Mouse (Mus musculus) c-Kit-positive CD71-positive TER-119-positive erythroid progenitor cells, embryonic 14.5 days (primary cell): ENCODE measurements around the gene Olfr1349.
"Not testable (repeated sequence)": the region's sequence is repeated elsewhere in the genome, so short reads cannot be mapped to it uniquely, and the experiment has no call there.

ENCODE experiments used
- DNase-seq: peaks from one replicate; pipeline ENCODE4 v3.0.0-alpha.2; 2013; ENCODE audit warnings: low spot score

Gene Olfr1349

GRCm38 (mm10) chr7:6522850-6523249 lies at the start of gene Olfr1349:
Olfr1349 (minus strand) TSS chr7:6522950.
- no peak for DNase-seq

DNA sequence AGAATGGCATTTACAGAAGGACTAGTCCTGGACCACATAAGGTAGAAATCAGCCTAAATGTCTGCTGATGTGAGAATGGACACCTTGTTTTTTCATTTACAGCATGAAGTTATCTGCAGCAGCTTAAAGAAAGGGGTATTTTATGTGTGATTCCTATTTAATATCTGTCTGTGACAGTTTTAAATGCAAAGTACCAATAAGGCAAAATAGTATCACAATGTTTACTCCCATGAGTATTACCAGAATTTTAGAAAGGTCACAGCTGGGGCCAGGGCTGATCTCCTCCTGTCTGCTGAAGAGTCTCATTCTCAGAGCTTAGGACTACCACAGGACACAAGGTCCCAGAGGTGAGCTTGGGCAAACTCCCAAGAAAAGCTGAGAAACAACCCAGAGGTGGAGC lies 41.8 kb upstream of the Olfr1349 start, which contains the start of gene Olfr1350:
Gene Olfr1350, plus strand, starts transcription at position 301 of the 400 bp plus-strand sequence.
- DNase-seq = no peak

- peak; percentile 16 for DNase-seq
Measured at GRCm38 (mm10) chr7:6526141-6526540, 3.4 kb upstream of the Olfr1349 start.

GRCm38 (mm10) chr7:6525001-6525400 lies 2.3 kb upstream of the Olfr1349 start:
- no peak for DNase-seq

DNA sequence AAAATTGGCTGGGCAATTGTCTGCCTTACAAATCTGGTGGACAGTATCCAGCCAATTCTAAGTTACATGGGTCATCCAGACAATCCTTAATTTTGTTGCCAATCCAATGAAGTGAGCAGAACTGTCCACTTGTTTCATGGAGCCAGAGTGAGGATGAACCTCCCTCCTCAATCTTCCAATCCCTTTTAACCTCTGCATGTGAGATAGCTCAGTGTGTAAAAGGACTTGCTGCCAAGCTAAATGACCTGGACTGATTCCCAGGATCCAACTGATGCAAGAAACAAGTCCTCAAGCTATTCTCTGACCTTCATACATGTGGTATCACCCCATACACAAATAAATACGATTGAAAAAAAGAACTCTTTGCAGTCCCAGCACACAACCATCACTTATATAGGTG lies 1.1 kb downstream of the Olfr1349 start:
- no peak for DNase-seq

GRCm38 (mm10) chr7:6508648-6509047 lies 14.1 kb downstream of the Olfr1349 start, which contains the start of gene Olfr1348:
Olfr1348 (minus strand) TSS chr7:6508748.
- DNase-seq = no peak

GRCm38 (mm10) chr7:6499655-6500054 lies 23.1 kb downstream of the Olfr1349 start, which contains the start of gene Olfr1347:
Olfr1347 (minus strand) TSS chr7:6499755.
- DNase-seq = no peak

DNA sequence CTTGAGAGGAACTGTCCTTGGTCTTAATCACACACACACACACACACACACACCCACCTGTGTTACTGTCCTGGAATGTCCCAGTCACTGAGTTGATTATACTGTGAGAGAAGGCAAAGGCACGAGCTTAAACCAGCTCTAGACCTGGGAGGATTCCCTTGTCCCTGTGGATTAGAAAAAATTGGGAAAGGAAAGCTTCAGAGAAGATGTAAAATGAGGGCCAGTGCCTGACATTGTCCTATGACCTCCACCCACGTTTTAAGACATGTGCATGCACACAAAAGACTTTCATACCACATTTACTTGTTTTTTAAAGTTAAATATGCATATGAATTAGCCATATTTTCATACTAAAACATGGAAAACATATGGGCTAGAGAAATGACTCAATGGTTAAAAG lies 35.9 kb downstream of the Olfr1349 start, which contains the start of gene Olfr5:
Gene Olfr5, minus strand, starts transcription at position 101 of the 400 bp plus-strand sequence.
- no peak for DNase-seq

- not testable (repeated sequence) for DNase-seq
Measured at GRCm38 (mm10) chr7:6477633-6478032, 45.1 kb downstream of the Olfr1349 start.

GRCm38 (mm10) chr7:6466951-6467350 lies 55.8 kb downstream of the Olfr1349 start, which contains the start of gene Olfr1346:
Olfr1346 (plus strand) TSS chr7:6467101.
- no peak for DNase-seq
